Mouse (Mus musculus) NIH3T3 (cell line): ENCODE measurements around the gene Bace2.

Source experiments
- DNase-seq: peaks from one replicate; pipeline ENCODE4 v3.0.0-alpha.2; 2012; ENCODE audit warnings: low read depth

Bace2 gene

DNA sequence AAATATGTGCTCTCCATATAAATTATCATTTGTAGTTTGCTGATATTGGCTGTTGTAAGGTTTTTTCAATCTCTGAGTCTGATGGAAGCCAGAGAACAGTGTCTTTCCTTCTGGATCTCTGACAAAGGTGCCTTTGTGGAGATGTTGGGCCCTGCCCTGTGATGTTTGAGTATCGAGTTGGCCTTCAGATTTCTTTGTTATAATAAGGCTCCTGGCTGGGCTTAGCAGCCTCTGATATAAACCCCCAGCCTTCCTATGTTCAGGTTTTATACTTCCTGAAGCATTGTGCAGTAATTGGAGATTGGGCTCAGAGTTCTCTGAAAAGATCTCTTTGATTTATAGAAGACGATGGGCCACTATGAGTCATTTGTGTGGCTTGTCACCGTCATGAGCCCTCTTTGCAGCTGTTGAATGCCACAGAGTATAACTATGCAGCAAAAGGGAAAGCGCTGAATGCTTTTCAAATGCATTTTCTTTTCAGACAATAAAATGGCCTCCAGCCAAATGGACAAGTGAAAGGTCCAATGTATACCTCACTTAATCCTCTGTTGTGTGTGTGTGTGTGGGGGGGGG, 45.8 kb downstream of the Bace2 start:
- no peak for DNase-seq

DNA sequence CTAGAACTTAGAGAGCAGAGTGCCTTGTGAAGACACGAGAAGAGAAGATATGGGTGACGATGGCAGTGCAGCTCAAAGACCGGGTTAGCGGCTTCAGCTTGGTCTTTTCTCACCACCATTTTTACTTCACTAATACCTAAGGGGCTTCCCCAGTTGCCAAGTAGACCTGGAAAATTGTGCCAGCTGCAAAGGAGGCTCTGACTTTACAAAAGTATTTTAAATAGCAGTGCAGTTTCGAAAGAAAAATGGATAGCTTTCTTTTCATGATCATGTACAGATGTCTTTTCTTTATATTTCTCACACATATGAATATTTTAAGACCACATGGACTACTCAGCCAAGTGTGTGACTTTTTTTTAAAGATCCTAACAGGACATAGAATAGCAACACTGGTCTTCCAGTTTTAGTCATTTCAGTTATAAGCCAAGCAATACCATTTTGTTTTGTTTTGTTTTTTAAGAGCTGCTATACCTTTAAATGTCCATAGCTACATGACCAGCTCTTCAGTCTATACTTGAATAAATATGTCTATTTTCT, 49.0 kb downstream of the Bace2 start:
- no peak for DNase-seq

DNA sequence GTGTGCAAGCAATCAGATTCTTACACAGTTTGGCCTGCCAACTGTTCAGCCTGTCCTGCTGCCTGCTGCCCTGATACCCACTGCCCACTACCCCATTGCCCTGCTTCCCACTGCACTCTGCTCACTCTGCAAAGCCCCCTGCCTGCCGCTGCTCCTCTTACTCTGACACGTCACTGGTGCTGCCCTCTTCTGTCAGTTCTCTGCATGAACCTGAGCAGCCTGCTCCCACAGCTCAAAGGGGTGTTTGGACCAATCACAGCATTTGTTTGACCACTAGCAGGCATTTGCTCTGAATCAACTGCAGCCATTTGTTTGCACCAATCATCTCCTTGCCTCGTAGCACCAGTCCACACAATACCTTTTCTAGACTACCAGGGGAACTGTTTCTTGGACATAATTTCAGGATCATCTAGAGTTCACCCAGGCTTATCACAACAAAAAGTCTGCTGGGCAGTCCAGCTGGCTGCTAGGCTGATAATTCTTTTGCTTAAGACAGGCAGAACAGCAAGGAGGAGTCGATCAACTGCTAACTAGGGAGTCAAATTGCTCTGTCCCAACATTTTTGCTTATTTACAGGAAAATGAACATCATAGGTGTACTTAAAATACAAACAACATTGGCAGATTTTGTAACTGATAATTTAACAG, 61.5 kb downstream of the Bace2 start:
- DNase-seq = peak; percentile 24

DNA sequence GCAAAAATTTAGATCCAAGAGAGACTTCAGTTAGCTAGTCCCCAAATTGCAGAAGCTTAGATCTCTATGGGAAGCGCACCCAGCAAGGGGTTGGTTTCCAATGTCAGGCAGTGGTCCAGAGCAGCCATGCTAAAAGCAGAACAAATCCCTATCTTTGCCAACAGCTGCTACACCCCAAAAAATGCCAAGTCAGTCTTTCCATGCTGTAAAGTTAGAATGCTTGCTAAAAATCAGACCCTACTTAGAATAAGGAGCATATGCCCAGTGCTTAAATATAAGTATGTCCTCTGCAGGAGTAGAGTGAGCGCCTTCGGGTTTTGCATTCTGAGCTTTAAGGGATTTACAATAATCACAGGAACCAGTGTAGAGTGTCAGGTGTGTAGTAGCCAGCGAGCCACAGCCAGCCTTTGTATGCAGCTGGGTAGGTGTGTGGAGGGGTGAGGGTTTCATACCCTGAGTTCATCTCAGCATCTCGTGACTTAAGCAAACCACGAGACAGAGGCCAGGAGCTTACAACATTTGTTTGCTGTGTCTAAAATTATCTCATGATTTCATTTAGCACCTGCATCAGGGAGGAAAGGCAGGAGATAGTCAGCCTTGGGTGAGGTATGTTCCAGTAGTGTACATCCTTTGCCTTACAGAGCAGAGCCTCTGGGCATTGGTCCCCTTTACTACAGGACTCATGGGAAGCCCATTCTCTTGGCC, 62.4 kb downstream of the Bace2 start:
- no peak for DNase-seq

DNA sequence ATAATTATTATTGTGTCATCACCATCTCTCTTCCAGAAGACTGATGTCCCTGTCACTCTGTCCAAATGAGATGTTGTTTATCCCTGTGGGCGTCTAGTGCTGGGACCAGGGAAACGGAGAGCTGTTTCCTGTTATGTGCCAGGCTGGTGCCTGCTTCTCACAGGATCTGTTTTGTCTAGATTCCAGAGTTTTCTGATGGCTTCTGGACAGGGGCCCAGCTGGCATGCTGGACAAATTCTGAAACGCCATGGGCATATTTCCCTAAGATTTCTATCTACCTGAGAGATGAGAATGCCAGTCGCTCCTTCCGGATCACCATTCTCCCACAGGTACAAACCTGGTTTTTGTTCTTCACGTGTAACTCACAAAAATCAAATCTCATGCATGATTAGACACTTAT, 65.1 kb downstream of the Bace2 start:
- no peak for DNase-seq

DNA sequence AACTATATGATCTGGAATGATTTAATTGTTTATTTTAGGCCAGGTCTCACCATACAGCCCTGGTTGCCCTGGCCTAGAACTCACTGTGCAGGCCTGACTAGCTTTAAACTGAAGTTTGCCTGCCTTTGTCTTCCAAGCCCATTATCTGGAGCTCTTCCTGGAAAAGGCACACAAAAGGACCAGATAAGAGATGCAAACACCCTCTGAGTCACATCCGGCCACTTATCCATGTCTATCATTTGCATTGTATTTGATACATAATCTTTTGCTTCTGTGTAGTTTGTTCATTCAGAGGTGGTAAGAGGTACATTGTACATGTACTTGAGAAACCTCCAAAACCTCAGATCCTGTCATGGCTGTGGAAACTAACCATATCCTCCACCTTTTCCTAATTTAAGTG, 67.1 kb downstream of the Bace2 start:
- DNase-seq = no peak

DNA sequence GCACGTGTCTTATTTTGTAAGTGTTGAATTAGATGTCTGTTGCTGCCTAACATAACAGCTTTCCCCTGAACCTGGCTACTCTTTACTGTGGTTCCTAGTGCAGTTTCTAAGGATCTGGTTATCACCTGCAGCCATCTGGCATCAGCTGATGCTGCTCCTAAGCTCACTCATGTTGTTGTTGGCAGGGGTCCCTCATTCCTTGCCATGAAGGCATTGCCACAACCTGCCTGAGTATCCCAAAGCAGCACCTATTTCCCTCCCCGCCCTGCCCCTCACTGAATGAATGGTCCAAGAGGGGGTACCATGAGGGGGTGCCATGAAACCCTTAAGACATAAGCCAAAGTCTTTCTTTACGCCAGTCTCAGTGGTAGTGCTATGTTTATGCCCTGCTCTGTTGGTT, 71.5 kb downstream of the Bace2 start:
- no peak for DNase-seq

DNA sequence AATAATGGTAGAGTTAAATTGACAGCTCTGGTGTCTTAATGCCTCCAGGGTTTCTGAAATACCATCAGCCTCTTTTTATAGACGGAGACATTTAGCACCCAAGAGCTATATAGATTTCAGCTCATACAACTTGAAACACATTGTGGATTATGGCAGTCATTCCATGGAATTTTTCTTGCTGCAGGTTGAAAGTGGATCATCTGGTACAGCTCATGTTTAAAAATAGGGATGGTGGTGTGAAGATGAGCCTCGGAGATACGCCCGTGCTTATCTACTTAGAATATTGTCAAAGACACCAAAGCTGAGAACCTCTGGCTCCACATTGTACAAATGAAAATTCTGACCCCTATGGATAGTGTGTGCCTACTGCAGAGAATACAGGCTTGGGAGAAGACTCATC, 73.5 kb downstream of the Bace2 start:
- DNase-seq = no peak

DNA sequence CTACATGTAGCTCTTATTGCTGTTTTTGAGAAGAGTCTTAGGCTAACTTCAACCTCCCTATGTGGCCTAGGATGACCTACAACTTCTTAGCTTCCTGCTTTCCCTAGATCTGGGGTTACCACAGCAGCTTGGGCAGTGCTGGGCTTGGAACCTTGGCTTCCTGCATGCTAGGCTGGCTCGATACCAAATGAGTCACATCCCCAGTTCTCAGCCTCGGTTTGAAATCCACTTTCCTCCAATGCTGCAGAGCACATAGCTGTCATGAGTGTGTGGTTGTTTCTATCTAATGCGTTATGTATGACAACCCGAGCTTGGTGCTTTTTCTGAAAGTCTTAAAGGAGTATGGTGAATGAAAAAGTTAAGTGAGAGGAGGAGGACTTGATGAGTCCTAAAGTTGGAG, 74.8 kb downstream of the Bace2 start:
- DNase-seq = peak; percentile 66

DNA sequence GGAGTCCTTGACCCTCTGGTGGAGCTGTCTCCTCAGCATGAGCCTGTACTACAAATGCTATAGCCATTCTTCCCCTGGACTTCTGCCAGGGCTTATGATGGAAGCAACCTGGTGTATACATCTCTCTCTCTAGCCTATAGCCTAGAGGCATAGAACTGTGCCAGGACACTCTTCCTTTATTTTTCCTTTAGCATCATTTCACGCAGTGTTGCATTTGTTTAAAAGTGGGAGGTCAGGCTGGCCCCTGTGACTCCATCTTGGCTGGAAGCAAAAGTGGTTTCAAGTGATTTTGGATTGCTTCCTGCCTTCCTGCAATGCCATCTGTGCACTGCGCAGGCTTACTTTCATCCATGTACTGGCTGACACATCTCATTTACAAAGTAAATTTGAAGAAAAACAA, 77.7 kb downstream of the Bace2 start:
- DNase-seq = no peak

DNA sequence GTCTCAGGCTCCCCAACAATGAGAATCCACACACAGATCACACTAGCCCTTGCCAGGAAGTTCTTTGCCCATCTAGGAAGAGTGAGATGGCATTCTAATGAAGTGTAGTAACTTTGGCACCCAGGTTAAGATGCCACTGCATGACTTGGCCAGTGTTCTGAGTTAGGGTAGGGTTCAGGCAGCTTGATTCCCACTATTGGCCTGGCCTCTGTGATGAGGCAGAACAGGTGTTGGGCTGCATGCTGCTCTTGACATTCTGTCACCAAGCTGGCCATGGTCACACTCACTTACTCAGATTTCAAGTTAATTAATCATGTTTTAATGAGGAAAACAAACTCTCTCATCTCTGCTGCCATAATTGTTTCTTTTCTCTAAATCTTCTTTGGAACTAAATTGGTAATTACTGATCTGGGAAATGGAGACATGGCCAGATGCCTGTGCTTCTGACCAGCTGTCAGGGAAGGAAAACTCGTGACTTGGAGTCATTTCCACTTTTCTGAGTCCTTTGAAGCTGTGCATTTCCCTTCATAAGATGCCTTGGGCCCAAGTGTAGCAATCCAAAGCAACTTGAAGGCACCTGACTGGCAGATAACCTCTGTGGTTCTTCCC, 81.0 kb downstream of the Bace2 start:
- no peak for DNase-seq

DNA sequence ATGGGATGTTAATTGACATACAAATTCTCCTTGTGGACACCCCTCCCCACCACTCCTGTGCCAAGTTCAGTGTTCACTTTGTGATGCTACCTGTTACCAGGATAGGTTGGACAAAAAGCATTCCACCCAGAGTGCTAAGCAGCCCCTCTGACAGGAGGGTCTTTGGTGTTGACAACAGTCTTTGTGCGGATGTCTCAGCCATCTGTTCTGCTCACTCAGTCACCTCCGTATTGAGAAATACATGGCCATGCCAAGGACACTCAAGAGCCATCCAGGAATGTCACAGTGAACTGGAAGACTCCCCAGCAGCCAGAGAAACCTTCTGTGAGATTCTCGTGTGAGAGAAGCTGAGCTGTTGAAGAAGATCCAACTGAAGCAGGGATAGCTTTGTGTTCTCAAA, 81.6 kb downstream of the Bace2 start:
- DNase-seq = no peak

DNA sequence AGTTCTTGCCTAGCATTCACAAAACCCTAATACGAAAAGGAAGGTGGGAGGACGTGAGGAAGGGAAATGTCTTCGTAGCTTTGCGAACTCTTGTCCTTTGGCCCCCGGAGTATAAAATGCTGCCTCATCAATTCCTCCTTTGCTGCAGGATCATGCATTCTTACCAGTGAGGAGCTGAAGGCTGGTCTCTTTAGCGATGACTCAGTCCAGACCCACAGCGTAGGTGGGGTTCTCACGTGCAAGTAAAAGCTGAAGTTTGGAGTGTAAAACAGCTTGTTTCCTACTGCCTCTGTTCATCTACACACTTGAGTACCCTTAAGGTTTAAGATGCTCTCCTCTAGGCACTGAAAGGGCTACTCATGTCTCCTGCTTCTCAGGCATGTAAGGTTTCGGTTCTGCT, 85.4 kb downstream of the Bace2 start:
- no peak for DNase-seq

DNA sequence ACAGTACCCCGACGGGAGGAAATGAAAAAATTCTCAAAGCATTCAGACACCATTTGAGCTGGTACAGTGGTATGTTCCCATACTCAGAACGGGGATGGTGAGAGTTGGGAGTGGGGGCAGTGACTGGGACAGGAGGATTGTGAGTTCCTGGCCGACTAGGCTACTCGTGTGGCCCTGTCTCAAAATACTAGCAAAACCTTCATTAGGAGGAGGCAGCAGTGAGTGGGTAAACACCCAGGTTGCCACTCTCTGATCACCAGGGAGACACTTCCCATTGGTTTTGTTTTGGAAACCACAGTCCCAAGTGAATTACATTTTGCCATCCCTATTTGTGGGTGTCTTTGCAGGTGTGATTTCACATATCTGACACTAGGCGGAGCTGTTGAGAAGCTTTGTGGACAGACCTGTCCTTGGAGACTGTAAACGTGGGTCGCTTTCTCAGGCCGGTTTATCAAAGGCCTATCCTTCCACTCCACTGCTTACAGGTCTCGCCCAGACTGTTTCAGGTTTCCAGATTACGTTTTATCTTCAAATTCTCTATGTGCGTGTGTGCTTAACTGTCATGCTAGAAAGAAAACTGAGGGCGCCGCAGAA, 87.2 kb downstream of the Bace2 start:
- peak; percentile 60 for DNase-seq

DNA sequence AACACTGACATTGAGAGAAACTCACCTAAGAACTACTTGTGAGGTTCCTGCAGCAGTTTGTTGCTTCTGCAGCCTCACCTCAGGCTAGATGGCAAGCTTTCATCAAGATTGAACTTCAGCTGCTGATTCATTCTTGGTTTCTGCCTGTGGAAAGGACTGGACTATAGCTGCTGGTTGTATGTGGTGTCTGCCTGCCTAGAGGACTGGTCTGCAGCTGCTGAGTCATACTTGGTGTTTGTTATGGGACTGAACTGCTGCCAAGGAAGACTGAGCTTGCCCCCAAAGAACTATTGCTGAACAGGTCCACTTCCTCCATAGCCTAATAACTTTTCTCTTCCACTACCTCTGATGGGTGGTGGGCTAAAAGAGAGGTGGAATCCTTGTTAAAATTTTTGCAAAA, 90.8 kb downstream of the Bace2 start:
- DNase-seq = peak; percentile 14

DNA sequence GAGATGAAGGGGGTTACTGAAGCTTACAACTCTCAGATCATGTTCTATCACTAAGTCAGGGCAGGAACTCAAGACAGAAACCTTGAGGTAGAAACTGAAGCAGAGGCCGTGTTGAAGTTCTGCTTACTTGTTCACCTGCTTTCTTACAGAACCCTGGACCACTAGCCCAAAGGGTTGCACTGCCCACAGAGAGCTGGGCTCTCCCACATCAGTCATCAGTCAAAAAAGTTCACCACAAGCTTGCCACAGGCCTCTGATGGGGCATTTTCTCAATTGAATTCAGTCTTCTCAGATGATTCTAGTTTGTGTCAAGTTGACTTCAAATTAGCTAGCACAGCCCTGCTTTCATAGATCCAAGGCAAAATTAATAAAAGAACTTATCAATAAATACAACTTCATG, 103.3 kb downstream of the Bace2 start:
- DNase-seq = no peak

DNA sequence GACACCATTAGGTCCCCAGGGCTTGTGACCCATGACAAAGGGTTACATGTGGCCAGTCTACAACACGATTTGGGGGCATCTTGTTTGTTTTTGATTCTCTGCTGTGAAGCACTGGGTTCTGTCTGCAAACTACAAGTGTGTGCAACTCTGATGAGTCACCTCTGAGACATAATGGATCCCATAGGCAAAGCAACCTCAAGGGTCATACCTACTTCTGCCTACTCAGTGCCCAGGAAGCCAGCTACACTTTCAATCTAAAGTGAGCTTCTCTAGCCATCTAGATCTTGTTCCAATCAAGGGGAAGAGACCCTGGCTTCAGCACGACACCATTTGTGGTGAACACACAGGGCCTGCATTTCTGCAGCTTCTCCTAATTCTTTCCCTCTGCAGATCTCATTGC, 104.7 kb downstream of the Bace2 start:
- DNase-seq = no peak

DNA sequence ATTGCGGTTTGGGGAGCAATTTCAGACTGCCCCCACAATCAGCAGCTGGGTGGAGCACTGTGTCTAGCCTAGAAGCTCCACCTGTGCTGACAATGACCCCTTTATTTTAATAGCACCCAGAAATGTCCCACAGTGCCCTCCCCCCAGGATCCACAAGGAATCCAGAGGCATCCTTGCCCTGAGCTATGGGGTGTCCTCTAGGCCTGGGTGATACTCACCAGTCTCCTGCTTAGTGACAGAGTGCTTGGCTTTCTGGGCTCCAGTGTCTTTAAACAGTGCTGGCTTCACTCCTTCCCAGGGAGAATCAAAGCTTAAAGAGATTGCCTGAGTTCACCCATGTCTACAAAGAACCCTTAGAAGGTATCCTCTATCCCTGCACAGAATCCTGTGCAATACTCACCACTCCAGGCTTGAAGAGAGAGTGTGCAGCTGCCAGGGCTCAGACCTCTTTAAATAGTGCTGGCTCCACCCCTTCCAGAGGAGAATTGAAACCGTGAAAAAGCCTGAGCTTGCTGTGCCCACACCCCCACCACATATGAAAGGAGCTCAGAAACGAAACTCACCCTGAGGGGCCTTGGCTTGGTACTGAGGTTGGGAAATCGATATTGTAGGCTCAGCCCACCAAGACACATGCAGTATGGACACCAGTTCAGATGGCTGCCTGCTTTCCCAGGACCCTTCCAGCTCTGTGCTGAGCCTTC, 106.1 kb downstream of the Bace2 start, which contains the start of gene Mx1:
Mx1 (minus strand) TSS at position 427 of the 701 bp plus-strand sequence.
- peak; percentile 2 for DNase-seq

DNA sequence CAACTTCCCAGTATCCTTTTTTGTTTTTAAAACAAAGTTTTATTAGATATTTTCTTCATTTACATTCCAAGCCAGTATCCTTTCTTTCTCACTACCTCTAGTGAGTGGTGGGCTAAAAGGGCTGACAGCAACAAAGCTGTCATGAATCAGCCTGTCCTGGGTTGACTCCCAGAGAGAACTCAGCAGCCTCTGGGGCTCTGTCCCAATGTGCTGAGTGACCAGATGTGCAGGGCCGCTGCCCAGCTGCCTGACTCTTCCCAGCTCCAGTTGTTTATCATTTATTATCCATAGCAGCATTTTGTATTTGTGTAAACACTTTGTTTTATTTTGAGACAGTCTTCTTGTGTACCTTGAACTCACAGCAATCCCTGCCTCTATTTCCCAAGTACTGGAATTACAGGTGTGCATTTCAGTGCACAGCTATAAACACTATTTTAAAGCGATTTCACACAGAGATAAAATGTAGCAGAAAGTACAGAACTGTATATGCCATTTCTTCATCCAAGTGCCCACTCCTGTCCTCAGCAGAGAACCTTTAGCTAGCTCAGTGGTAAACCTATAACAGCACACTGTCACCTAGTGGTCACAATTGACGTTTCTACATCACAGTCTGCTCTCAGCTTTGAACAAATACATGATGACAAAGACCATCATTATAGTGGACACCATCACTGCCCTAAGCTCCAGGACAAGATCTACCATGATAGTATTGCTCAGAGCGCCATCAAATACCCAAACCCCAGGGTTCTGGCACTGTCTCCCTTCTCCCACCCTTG, 109.8 kb downstream of the Bace2 start:
- DNase-seq = peak; percentile 11

DNA sequence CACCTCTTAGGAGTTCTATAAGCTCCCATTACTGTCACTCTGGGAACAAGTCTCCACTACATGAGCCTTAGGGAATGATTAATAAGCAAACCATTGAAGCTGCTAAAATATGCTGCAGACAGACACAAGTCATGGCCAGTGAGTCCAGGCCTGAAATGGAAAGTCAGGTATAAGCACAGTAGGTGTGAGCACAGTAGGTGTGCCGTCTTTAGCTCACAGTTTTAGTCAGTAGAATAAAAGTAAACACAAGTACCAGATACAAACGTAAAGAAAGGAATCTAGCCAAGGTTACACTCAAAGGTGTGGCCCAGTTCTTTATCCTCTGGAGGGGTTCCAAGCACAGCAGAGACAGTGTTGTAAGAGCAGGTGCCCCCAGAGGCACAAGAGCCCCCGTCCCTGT, 110.9 kb downstream of the Bace2 start:
- no peak for DNase-seq
